Mouse (Mus musculus): ENCODE data around the gene Nf1. TPM values are rescaled to one million over a fixed set of nuclear protein-coding genes. Genes with fewer than 3 reads are reported as not detected.

The Nf1 gene
- polyA plus RNA-seq, 1 experiment from 2014 or later, result 12.5 TPM

- H3K27ac ChIP-seq, result no peak overlapping the region
- H3K36me3 ChIP-seq (ENCODE audit: inconsistent target), result no peaks in the 10 kb centered on the region
- H3K4me3 ChIP-seq (ENCODE audit: inconsistent target), result no peak overlapping the region
- peaks cover 76% of the 10 kb centered on the region for H3K79me2 ChIP-seq (ENCODE audit: inconsistent target)
- WGBS (ENCODE audit: missing documents), result 100% methylated on average over 1 of the region's 1 CpGs
Measured at GRCm38 (mm10) chr11:79357397-79357796, 17.9 kb downstream of the Nf1 start.

- peaks cover 69% of the 10 kb centered on the region for H3K79me2 ChIP-seq (ENCODE audit: inconsistent target)
- H3K27ac ChIP-seq, result no peak overlapping the region
- 93% methylated on average over 3 of the region's 3 CpGs for WGBS (ENCODE audit: missing documents)
- H3K4me3 ChIP-seq (ENCODE audit: inconsistent target), result no peak overlapping the region
- no peaks in the 10 kb centered on the region for H3K36me3 ChIP-seq (ENCODE audit: inconsistent target)
Measured at GRCm38 (mm10) chr11:79364956-79365355, 25.5 kb downstream of the Nf1 start.

- Histone ChIP-seq H3K36me3 (ENCODE audit: inconsistent target) (no peaks in the 10 kb centered on the region), H3K79me2 (ENCODE audit: inconsistent target) (peaks cover 82% of the 10 kb centered on the region), H3K27ac (no peak overlapping the region), H3K4me3 (ENCODE audit: inconsistent target) (no peak overlapping the region)
- 76% methylated on average over 8 of the region's 8 CpGs for WGBS (ENCODE audit: missing documents)
Measured at GRCm38 (mm10) chr11:79366284-79366683, 26.8 kb downstream of the Nf1 start.

GRCm38 (mm10) chr11:79373031-79373430, 33.5 kb downstream of the Nf1 start:
- 90% methylated on average over 4 of the region's 4 CpGs for WGBS (ENCODE audit: missing documents)
- no peak overlapping the region for H3K4me3 ChIP-seq (ENCODE audit: inconsistent target)

DNA sequence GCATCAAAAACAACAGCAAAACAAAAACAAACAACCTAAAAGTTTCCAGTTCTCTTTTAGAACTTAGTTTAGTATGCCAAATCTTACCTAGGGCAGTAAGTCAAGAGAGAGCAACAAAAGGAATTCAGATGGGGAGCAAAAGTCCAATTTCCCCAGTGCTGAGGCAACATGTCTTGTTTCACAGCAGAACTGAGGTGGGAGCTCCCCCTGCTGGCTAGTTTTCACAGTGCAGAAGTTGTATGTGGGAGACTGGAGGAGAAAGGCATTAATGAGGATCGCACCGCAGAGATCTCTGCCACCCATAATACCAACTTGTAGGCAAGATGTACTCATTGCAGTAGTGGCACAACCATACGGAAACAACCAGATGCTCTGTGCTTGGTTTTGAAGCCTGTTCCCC, 58.8 kb downstream of the Nf1 start:
- no peaks in the 10 kb centered on the region for H3K36me3 ChIP-seq (ENCODE audit: inconsistent target)
- no peaks in the 10 kb centered on the region for H3K79me2 ChIP-seq (ENCODE audit: inconsistent target)
- no peak overlapping the region for H3K27ac ChIP-seq
- WGBS (ENCODE audit: missing documents), result 38% methylated on average over 3 of the region's 3 CpGs
- H3K4me3 ChIP-seq (ENCODE audit: inconsistent target), result no peak overlapping the region

More at GRCm38 (mm10) chr11:79373031-79373430, 33.5 kb downstream of the Nf1 start:
- Histone ChIP-seq H3K27ac (no peak overlapping the region), H3K36me3 (ENCODE audit: inconsistent target) (no peaks in the 10 kb centered on the region), H3K79me2 (ENCODE audit: inconsistent target) (peaks cover 86% of the 10 kb centered on the region)

DNA sequence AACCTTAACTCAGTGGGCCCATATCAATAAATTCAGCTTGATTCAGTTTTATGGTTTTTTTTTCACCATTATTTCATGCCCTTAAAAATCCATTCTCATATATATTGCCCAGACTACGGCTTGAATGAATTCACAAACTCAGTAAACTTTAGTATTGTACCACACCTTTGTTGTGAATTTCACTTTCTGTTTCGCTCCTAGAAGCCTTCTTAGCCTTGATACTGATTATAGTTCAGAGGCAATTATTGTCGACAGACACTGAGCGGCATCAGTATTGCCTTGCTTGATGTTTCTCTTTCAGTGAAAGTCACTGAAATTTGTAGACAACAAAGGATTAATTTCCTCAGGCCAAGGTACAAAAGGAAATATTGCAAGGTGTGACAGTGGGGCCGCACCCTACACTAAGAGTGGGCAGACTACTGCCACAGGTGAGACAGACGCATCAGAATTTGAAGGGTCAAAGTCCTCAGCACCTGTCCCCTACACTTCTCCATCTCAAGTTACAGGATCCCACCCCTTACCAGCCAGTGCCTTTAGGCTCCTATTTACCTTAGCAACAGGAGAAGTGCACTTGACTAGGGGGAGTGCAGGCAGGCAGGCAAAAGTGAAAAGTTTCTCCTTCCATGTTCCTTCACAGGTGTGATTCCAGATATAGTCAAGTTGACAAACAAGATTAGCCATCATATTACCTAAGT, 64.3 kb downstream of the Nf1 start:
- Histone ChIP-seq H3K79me2 (ENCODE audit: inconsistent target) (no peaks in the 10 kb centered on the region), H3K4me3 (ENCODE audit: inconsistent target) (no peak overlapping the region), H3K36me3 (ENCODE audit: inconsistent target) (no peaks in the 10 kb centered on the region), H3K27ac (no peak overlapping the region)
- WGBS (ENCODE audit: missing documents), result 93% methylated on average over 6 of the region's 6 CpGs

- H3K4me3 ChIP-seq (ENCODE audit: inconsistent target), result no peak overlapping the region
- H3K79me2 ChIP-seq (ENCODE audit: inconsistent target), result no peaks in the 10 kb centered on the region
- peaks cover 34% of the 10 kb centered on the region for H3K36me3 ChIP-seq (ENCODE audit: inconsistent target)
- H3K27ac ChIP-seq, result no peak overlapping the region
- 99% methylated on average over 7 of the region's 7 CpGs for WGBS (ENCODE audit: missing documents)
Measured at GRCm38 (mm10) chr11:79413761-79414513, 74.4 kb downstream of the Nf1 start.

DNA sequence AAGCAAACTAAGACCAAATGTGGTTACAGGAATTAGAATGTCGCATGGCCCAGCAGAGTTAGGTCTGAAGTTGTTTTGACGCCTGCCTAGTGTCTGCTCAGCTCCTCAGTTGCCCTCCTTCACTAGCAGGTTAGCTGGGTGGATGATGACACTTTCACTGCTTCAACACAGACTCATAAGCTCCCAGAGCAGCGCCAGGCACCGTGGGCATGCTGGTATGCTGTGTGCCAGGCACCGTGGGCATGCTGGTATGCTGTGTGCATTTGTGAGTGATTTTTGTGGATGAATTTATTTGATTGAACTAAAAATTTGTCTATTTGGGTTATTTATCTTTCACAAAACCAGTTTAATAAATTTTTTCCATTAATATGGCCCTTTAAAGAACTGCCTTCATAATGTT, 83.0 kb downstream of the Nf1 start:
- Histone ChIP-seq H3K79me2 (ENCODE audit: inconsistent target) (no peaks in the 10 kb centered on the region), H3K4me3 (ENCODE audit: inconsistent target) (no peak overlapping the region), H3K27ac (no peak overlapping the region), H3K36me3 (ENCODE audit: inconsistent target) (peaks cover 13% of the 10 kb centered on the region; the same call in 1 of the 2 replicates)
- WGBS (ENCODE audit: missing documents), result 89% methylated on average over 5 of the region's 5 CpGs

DNA sequence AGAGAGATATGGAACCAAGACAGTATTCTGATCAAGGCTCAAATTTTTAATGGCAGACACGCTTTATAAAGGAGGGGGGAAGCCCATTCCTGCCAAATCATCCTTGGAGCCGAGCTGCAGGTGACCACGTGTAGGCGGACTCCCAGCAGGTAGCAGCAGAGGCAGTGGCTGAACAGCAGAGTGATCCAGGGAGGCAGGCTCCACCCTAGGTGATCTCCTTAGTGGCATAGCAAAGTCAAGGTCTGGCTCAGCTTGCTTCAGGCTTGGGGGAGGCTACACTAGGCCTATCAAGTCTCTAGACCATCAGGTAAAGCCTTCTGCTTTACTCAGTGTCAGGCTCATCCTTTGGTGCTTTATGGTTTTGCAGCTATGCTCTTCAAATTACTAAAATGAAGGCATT, 87.1 kb downstream of the Nf1 start:
- H3K27ac ChIP-seq, result no peak overlapping the region
- no peaks in the 10 kb centered on the region for H3K79me2 ChIP-seq (ENCODE audit: inconsistent target)
- H3K36me3 ChIP-seq (ENCODE audit: inconsistent target), result peaks cover 9% of the 10 kb centered on the region; the same call in 1 of the 2 replicates
- 100% methylated on average over 2 of the region's 4 CpGs for WGBS (ENCODE audit: missing documents)
- H3K4me3 ChIP-seq (ENCODE audit: inconsistent target), result no peak overlapping the region

GRCm38 (mm10) chr11:79427638-79428037, 88.1 kb downstream of the Nf1 start:
- Histone ChIP-seq H3K4me3 (ENCODE audit: inconsistent target) (no peak overlapping the region), H3K27ac (no peak overlapping the region), H3K79me2 (ENCODE audit: inconsistent target) (no peaks in the 10 kb centered on the region), H3K36me3 (ENCODE audit: inconsistent target) (peaks cover 5% of the 10 kb centered on the region; the same call in 1 of the 2 replicates)
- 0% methylated on average over 2 of the region's 2 CpGs for WGBS (ENCODE audit: missing documents)

GRCm38 (mm10) chr11:79435252-79435651, 95.8 kb downstream of the Nf1 start:
- WGBS (ENCODE audit: missing documents), result 94% methylated on average over 3 of the region's 4 CpGs
- Histone ChIP-seq H3K27ac (no peak overlapping the region), H3K79me2 (ENCODE audit: inconsistent target) (no peaks in the 10 kb centered on the region), H3K4me3 (ENCODE audit: inconsistent target) (no peak overlapping the region), H3K36me3 (ENCODE audit: inconsistent target) (peaks cover 8% of the 10 kb centered on the region; the same call in 1 of the 2 replicates)

- Histone ChIP-seq H3K79me2 (ENCODE audit: inconsistent target) (no peaks in the 10 kb centered on the region), H3K4me3 (ENCODE audit: inconsistent target) (no peak overlapping the region), H3K36me3 (ENCODE audit: inconsistent target) (peaks cover 24% of the 10 kb centered on the region; the same call in 1 of the 2 replicates), H3K27ac (no peak overlapping the region)
Measured at GRCm38 (mm10) chr11:79448361-79448760, 108.9 kb downstream of the Nf1 start.

DNA sequence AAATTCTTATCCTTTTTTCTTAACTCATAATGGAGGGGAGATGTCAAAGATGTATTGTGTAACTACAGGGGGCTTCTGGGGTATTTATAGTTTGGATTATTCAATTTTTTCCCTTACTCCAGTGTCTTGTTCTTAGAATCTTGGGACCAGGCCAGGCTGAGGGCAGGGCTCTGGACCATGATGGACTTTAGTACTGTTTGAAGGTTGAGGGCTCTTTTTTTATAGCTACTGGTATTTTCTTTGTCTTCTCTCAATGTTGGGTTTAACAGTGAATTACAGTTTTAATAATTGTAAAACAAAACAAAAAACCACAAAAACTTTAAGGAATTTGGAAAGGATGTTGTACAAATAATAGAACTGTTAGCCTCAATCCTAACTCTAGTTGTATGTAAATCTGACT, 113.5 kb downstream of the Nf1 start:
- H3K4me3 ChIP-seq (ENCODE audit: inconsistent target), result no peak overlapping the region
- no peak overlapping the region for H3K27ac ChIP-seq
- no peaks in the 10 kb centered on the region for H3K79me2 ChIP-seq (ENCODE audit: inconsistent target)
- peaks cover 14% of the 10 kb centered on the region for H3K36me3 ChIP-seq (ENCODE audit: inconsistent target)

GRCm38 (mm10) chr11:79457928-79458327, 118.4 kb downstream of the Nf1 start:
- WGBS (ENCODE audit: missing documents), result 93% methylated on average over 3 of the region's 3 CpGs
- Histone ChIP-seq H3K4me3 (ENCODE audit: inconsistent target) (no peak overlapping the region), H3K36me3 (ENCODE audit: inconsistent target) (peaks cover 23% of the 10 kb centered on the region), H3K79me2 (ENCODE audit: inconsistent target) (no peaks in the 10 kb centered on the region), H3K27ac (no peak overlapping the region)

DNA sequence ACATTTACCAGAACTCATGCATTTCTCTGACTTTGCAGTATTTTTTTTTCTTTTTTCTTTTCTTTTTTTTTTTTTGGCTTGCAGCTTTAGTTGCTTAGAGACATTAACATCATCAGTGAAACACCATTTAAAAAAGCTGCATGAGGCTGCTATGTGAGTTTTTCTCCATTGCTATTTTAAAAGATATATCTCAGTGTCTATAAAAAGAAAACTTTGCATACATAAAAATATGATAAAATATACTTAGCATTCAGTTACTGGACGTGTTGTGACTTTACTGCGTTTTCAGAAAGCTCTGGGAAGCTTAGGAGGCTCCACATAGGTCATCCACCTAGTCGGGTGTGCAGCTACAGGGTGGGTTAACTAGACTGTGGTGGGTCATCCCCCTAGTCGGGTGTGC, 120.4 kb downstream of the Nf1 start:
- Histone ChIP-seq H3K4me3 (ENCODE audit: inconsistent target) (no peak overlapping the region), H3K27ac (no peak overlapping the region), H3K36me3 (ENCODE audit: inconsistent target) (peaks cover 11% of the 10 kb centered on the region; the same call in 1 of the 2 replicates), H3K79me2 (ENCODE audit: inconsistent target) (no peaks in the 10 kb centered on the region)
- 90% methylated on average over 4 of the region's 4 CpGs for WGBS (ENCODE audit: missing documents)

All from macrophage (primary cell).